Mouse (Mus musculus): Measurements from ENCODE around the gene Ucp3. TPM values are rescaled to one million over a fixed set of nuclear protein-coding genes. Genes with fewer than 3 reads are reported as not detected.
"Not testable (repeated sequence)": the region's sequence is repeated elsewhere in the genome, so short reads cannot be mapped to it uniquely, and the experiment has no call there.

Ucp3 gene
- total RNA-seq, 2 experiments from 2014 or later = 46.7 to 47.5 TPM

DNA sequence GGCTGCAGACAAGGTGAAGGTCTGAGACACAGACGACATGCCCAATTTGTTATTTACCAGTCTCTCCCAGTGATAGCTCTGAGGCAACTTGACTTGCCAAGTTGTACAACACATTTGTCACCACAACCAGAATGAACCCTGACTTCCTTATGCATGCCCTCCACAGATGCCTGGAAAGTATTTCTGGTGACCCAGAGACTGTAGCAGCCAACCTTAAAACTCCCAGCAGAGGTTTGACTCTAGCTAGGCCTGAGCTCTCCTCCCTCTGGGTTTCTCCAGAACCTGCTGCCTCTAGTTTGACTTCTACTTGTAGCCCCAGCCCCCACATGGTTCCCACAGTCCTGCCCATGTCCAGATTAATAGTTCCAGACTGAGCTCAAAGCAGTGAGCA lies 1.4 kb upstream of the Ucp3 start:
- no peak for DNase-seq (ENCODE audit: low spot score in 2 of 2)

DNA sequence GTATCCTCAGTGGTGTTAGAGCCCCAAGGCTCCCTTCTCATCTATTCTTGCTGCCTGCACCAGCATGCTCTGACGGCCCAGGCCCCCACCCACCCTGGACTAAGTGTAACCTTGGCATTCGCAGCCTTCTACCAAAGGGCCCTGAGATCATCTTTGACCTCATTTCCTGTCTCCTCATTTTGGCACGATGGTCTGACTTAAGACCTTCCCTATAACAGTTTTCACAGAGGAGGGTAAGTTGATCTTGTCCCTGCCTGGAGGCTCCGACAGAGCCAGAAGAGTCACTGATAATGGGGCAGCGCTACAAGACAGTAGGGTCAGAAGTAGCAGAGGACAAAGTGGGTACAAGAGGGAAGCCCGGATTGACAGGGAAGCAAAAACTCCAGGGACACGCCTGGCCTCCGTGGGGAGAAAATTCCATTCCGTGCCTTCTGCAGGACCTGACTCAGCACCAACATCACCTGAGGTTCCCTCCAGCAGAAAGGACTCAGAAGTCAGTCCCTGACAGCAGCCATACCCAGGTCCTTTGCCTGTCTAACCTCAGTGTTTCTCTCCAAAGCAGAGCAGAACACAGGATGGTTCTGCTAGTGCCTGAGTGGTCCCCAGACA lies 1.2 kb downstream of the Ucp3 start:
- no peak for DNase-seq (ENCODE audit: low spot score in 2 of 2)

DNA sequence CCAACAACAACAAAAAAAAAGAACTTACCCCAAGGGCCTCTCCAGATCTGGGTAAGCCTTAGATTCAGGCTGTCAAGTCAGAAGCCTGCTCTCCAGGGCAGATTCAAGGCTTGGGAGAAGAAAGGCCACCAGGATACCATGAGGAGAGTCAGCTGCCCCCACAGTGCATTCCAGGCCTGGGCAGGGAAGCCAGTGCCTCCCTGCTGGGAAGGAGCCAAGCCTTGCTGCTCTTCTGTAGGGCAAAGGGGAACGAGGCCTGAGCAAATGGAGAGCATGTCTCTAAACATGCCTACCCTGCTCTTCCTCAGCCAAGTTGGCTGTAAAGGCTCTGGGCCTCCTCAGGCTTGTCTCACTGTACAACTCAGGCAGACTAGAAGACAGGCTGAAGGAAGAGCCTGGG lies 1.9 kb downstream of the Ucp3 start:
- peak in 1 of 2 experiments; percentile 60 for DNase-seq (ENCODE audit: low spot score in 2 of 2)

DNA sequence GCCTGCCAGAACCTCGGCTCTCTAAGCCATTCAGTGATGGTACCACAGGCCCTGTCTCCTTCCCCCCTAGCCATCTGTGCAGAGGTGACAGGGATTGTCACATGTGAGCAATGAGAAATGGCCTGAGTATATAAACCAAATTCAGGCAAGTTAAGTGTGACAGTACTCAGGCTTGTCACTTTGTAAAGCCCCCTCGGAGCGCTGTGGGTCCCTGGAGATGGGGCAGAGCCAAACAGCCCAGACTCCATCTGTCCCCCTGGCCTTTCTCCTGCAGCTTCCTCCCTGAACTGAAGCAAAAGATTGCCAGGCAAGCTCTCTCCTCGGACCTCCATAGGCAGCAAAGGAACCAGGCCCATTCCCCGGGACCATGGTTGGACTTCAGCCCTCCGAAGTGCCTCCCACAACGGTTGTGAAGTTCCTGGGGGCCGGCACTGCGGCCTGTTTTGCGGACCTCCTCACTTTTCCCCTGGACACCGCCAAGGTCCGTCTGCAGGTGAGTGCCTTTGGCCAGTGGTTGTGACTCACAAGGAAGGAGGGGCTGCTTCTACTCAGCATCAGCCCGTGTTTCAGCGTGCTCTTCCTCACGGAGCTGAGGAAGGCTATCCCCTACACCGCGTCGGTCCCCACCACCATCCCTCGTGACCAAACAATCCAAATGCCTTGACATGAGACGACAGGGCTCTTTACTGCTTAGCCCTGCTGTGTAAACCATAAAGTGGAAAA lies 6.5 kb downstream of the Ucp3 start:
- no peak for DNase-seq (ENCODE audit: low spot score in 2 of 2)

GRCm38 (mm10) chr7:100479823-100480164 lies 7.0 kb downstream of the Ucp3 start:
- no peak for DNase-seq (ENCODE audit: low spot score in 2 of 2)

DNA sequence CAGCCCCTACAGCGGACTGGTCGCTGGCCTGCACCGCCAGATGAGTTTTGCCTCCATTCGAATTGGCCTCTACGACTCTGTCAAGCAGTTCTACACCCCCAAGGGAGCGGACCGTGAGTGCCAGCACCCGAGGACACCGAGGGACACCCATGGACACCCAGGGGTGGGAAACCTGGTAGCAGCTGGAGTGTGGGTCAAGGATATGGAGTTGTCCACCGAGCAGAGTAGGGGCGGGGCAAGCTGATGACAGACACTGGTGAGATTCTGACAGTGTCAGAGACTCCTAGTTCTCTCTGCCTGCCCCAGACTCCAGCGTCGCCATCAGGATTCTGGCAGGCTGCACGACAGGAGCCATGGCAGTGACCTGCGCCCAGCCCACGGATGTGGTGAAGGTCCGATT lies 7.4 kb downstream of the Ucp3 start:
- no peak for DNase-seq (ENCODE audit: low spot score in 2 of 2)

- DNase-seq (ENCODE audit: low spot score in 2 of 2) = not testable (repeated sequence)
These were observed 9.3 kb downstream of the Ucp3 start for GRCm38 (mm10) chr7:100482046-100482445.

DNA sequence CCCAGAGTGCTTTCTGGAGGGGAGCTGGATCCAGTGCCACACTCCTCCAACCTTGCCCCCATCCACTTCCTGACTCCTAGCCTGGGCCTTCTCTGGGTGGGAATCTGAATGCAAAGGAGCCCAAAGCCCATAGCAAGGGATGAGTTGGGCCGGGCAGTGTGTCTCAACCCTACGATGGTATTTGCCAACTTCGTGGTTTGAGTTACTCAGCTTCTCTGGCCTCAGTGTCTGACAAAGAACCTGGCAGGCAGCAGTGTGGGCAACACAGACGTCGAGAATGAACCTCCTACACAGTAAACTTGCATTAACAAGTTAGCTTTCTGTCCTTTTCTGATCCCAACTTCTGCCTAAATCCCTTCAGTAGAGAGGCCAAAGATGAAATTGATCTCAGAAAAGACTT lies 11.7 kb downstream of the Ucp3 start:
- no peak for DNase-seq (ENCODE audit: low spot score in 2 of 2)

DNA sequence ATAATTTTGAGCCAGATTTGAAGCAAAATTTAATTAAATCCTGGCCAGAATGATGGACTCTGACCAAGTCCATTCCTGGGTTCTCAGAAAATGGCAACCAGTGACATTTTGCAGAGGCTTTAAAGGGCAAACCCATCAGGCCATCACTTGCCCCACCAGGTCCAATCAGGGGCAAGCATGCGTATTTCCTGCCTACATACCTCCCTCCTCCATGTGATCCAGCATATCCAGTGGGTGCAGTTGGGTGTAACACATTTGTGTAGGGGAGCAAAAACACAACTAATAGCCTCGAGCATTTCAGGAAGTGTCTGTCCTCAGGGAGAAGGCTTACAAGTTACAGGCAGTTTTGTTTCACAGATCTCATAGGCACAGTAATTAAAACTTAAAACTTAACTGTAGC lies 14.5 kb downstream of the Ucp3 start:
- no peak for DNase-seq (ENCODE audit: low spot score in 2 of 2)

DNA sequence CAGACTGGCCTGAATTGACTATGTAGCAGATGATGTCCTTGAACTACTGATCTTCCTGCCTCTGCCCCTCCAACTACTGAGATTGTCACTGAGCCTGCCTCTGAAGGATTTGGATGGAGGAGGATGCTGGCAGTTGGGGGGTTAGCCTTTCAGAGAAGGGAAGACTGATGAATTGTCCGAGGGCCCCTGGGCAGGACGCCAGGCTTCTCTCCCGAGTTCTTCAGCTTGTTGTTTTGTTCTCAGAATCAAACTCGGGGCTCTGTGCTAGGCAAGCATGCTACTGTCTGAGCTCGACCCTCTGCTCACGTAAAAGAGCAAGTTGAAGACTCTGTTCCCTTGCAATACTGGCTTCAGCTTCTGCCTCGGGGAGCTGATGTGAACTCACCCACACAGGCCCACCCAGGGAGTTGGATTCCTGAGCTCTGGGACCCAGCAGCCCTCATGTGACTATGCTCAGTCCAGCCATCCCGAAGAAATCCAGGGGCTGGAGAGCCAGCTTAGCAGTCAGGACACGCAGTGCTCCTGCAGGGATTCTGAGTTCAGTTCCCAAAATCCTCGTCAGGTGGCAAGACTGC lies 15.8 kb downstream of the Ucp3 start:
- peak in 1 of 2 experiments; percentile 51 for DNase-seq (ENCODE audit: low spot score in 2 of 2)

DNA sequence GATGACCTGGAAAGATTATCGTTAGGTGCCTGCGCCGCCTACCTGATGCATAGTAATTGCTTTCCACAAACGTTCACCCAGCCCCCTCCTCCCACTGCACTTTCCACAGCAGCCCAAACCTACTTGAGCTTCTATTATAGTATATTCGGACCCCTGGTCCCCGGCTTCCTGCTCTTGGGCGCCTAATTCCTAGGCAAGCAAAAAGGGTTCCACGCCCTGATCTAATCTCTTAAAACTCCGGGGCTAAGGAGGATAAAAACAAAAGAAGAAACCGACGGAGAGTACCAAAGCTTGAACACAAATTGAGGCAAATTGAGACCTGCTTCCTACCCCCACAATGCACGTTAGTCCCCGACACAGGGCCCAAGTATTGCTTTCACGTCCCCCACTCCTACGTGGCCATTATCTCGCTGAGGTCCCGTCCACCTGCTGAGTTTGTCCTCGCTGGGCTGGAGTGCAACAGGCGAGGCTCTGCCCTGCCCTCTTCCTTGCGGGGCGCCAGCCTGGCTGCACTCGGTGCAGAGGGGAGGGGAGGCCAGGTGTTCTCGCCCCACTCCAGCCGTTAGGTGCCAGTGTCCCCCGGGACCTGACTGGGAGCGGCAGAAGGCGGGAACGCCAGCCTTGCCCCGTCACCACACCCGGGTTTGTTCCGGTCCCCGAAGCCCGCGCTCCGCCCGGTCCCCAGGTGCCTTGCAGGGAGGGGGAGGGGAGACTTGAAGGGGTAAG lies 19.8 kb downstream of the Ucp3 start:
- peak in 1 of 2 experiments; percentile 48 for DNase-seq (ENCODE audit: low spot score in 2 of 2)

DNA sequence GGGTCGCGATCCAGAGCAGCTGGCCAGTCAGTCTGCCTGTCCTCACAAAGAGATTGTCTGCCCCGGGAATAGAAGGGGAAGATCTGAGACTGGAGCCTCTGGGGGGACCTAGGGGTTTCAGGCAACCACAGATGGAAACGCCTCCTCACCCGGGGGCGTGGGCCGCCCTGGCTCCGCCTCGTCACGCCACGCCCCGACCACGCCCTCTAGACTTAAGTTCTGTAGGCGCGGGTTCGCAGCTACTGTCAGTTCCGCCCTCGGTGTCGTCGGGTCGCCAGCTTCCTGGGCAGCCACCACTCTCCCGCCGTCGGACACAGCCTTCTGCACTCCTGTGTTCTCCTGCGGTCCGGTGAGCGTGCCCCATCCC lies 20.3 kb downstream of the Ucp3 start, which contains the start of gene Ucp2:
Ucp2 (plus strand) TSS at position 221 of the 367 bp plus-strand sequence.
- peak; percentile 68 to 84 for DNase-seq (ENCODE audit: low spot score in 2 of 2)

- no peak for DNase-seq (ENCODE audit: low spot score in 2 of 2)
These were observed 21.0 kb downstream of the Ucp3 start for GRCm38 (mm10) chr7:100493484-100494414.

DNA sequence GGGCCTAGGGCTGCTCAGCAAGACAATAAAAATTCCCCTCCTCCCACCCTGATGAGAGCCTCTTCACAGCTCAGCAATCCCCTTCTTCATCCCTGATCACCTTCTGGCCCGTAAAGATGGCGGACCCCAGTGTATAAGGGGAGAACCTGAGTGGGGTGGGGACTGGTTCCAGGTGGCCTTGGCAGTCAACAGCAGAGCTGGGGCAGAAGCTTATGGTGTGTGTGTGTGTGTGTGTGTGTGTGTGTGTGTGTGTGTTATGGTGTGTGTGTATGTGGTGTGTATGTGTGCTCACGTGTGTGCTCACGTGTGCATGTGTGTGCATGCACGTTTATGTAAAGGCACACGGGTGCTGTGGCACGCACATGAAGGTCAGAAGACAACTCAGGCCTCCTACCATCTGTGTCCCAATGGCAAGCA lies 21.6 kb downstream of the Ucp3 start:
- no peak for DNase-seq (ENCODE audit: low spot score in 2 of 2)

- no peak for DNase-seq (ENCODE audit: low spot score in 2 of 2)
These were observed 22.3 kb downstream of the Ucp3 start for GRCm38 (mm10) chr7:100495042-100495441.

DNA sequence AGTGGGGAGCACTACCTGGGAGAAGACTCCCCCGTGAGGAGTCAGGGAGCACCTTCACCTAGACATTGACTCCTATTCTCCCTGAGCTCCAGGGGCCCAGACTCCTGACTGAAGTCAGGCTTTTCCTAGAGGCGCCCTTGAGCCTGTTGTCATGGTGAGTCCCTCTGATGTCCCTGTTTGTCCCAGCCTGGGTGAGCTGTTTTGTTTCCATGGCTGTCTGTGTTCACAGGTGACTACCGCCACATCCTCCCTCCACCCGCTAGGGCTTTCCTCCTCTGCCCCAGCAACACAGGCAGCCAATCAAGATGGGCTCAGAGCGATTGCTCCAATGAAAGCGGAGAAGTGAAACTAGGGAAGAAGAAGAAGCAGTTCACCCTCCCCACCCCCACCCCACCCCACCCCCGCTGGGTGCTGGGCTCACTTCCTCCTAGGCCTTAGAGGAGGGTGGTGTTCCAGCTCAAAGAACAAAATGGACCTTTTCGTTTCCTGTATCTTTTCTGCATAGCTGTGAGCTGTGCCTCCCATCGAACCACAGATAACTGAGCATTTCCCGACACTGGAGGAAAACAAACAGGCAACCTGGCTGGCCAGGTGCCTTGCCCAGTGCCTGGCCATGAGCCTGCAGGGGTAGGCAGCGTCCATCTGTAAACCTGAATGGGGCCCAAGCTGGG lies 22.9 kb downstream of the Ucp3 start:
- no peak for DNase-seq (ENCODE audit: low spot score in 2 of 2)

DNA sequence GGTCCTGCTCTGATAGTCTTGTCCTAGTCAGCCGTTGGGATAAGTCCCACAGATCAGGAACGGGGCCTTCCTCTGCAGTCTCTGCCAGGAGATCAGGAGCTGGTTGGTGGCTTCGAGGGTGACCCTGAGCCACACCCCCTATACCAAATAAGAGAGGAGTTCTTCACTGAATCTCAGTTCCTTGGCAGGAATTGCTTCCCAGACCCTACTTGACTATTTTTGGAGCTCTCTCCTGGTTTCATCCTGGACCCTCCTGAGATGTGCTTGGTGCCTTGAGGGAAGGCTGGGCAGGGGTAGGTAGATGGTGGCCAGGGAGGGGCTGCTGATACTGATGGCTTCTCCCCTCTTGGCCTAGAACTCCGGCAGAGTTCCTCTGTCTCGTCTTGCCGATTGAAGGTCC lies 23.6 kb downstream of the Ucp3 start:
- no peak for DNase-seq (ENCODE audit: low spot score in 2 of 2)

- DNase-seq (ENCODE audit: low spot score in 2 of 2) = no peak
These were observed 24.0 kb downstream of the Ucp3 start for GRCm38 (mm10) chr7:100496791-100497190.

DNA sequence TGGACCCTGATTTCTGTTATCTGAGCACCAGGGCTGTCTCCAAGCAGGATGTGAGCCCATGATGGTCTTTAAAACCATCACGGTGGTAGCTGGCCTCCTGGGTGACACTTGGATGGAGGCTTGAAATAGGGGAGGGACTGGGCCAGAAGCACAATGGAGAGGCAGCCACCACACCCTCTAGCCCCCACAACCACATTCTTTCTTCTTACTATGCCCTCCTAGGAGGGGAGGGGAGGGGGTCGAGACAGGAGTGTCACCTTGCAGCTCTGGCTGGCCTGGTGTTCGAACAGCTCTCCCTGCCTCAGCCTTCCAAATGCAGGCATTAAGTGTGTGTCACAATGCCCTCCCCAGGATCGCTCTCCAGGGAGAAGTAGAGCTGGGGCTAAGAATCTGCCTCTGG lies 24.6 kb downstream of the Ucp3 start:
- DNase-seq (ENCODE audit: low spot score in 2 of 2) = no peak

DNA sequence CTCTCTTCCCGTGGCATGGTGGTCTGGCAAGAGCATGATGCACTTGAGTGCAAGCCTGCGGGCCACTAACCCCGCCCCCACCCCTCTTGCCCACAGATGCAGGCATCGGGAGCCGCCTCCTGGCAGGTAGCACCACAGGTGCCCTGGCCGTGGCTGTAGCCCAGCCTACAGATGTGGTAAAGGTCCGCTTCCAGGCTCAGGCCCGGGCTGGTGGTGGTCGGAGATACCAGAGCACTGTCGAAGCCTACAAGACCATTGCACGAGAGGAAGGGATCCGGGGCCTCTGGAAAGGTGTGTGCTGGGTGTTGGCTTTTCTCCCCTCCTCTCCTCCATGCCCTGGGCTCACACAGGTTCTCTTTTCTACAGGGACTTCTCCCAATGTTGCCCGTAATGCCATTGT lies 25.2 kb downstream of the Ucp3 start:
- DNase-seq (ENCODE audit: low spot score in 2 of 2) = no peak
